Mouse (Mus musculus): ENCODE data around the gene Igfals. TPM values are rescaled to one million over a fixed set of nuclear protein-coding genes. Genes with fewer than 3 reads are reported as not detected.

The Igfals gene
- total and polyA plus RNA-seq, 2 experiments from 2014 or later = 0.18 to 0.48 TPM

DNA sequence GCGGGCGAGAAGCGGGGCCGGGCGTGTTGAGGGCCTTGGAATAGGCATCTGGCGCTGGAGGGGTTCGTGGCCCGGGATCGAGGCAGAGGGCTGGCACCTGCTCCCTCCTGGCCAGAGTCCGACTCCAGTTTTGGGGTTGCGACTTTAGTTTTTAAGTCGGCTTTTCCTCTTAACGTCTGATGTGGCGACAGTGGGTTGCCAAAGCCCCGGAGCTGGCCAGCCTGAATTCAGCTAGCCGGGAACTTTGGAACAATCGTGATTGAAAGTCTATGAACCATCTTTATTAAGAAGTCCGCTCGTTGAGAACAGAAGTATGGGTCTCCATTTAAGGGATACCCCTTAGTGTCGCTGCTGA, 15.0 kb upstream of the Igfals start:
- H3K27ac ChIP-seq (ENCODE audit: low read depth, low read length) = peak overlapping the region; percentile 64; the same call in 1 of the 2 replicates
- H3K27me3 ChIP-seq (ENCODE audit: insufficient read depth, low read length) = no peaks in the 10 kb centered on the region
- peak overlapping the region; percentile 53 for H3K9ac ChIP-seq
- no peak for TF ChIP-seq CTCF (IDR thresholded peaks at IDR 0.05; ENCODE audit: low read depth)
- peaks cover 16% of the 10 kb centered on the region; the same call in 1 of the 2 replicates for H3K4me1 ChIP-seq (ENCODE audit: insufficient read depth)
- under 1% methylated on average over 20 of the region's 20 CpGs for WGBS
- H3K9me3 ChIP-seq (ENCODE audit: low read length) = no peaks in the 10 kb centered on the region
- peaks cover 23% of the 10 kb centered on the region for H3K36me3 ChIP-seq (ENCODE audit: insufficient read depth)
- peak; percentile 27 for DNase-seq
- H3K4me2 ChIP-seq (ENCODE audit: low read depth) = peak overlapping the region; percentile 96
- H3K4me3 ChIP-seq (ENCODE audit: low read depth, low read length) = peak overlapping the region; percentile 84
- no peak for ATAC-seq

DNA sequence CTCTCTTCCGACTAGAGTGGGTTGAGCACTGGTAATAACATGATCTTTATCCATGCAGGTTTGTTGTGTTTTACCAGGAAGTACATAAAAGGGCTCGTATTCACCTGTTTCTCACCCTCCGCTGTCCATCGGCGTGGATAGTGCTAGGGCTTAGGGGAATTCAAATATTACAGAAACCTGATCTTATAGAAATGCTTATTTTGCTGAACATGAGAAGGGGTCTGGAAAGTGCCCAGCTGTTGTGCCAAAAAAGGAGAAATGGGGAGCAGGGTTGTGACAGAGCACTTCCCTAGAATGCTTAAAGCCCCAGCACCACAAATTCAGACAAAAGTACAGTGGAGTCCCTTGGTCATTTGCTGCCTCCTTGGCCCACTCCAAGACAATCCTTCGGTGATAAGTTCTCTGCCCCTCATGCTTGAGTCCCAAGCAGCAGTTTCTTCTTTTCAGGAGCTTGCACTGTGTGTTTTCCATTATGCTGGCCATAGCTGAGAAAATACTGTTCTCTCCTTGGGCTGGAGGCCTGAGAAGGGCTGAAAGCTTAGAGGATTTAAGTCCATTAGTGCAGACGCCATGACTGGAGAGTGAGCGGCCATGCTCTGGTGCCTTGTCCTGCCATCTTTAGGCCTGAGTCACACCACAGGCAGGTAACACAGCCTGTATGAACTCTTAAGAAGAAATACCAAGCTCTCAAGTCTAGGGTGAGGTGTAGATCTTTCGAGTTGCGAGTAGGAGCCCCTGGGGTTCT, 14.2 kb upstream of the Igfals start:
- Histone ChIP-seq H3K4me1 (ENCODE audit: insufficient read depth) (peaks cover 16% of the 10 kb centered on the region; the same call in 1 of the 2 replicates), H3K9ac (no peak overlapping the region), H3K4me3 (ENCODE audit: low read depth, low read length) (peak overlapping the region; percentile 84), H3K4me2 (ENCODE audit: low read depth) (peak overlapping the region; percentile 96), H3K27ac (ENCODE audit: low read depth, low read length) (no peak overlapping the region), H3K36me3 (ENCODE audit: insufficient read depth) (peaks cover 29% of the 10 kb centered on the region), H3K9me3 (ENCODE audit: low read length) (no peaks in the 10 kb centered on the region), H3K27me3 (ENCODE audit: insufficient read depth, low read length) (no peaks in the 10 kb centered on the region)
- DNase-seq = no peak
- no peak for TF ChIP-seq CTCF (IDR thresholded peaks at IDR 0.05; ENCODE audit: low read depth)
- no peak for ATAC-seq
- WGBS = 80% methylated on average over 10 of the region's 10 CpGs

- no peaks in the 10 kb centered on the region for H3K27me3 ChIP-seq (ENCODE audit: insufficient read depth, low read length)
- peaks cover 45% of the 10 kb centered on the region for H3K36me3 ChIP-seq (ENCODE audit: insufficient read depth)
- H3K27ac ChIP-seq (ENCODE audit: low read depth, low read length) = no peak overlapping the region
- H3K4me2 ChIP-seq (ENCODE audit: low read depth) = no peak overlapping the region
- TF ChIP-seq CTCF (IDR thresholded peaks at IDR 0.05; ENCODE audit: low read depth) = no peak
- 76% methylated on average over 3 of the region's 3 CpGs for WGBS
- H3K9me3 ChIP-seq (ENCODE audit: low read length) = no peaks in the 10 kb centered on the region
- no peak overlapping the region for H3K9ac ChIP-seq
- ATAC-seq (no peak), DNase-seq (no peak)
- H3K4me3 ChIP-seq (ENCODE audit: low read depth, low read length) = no peak overlapping the region
- H3K4me1 ChIP-seq (ENCODE audit: insufficient read depth) = peaks cover 4% of the 10 kb centered on the region; the same call in 1 of the 2 replicates
Observed at GRCm38 (mm10) chr17:24855838-24856464, 9.8 kb upstream of the Igfals start.

DNA sequence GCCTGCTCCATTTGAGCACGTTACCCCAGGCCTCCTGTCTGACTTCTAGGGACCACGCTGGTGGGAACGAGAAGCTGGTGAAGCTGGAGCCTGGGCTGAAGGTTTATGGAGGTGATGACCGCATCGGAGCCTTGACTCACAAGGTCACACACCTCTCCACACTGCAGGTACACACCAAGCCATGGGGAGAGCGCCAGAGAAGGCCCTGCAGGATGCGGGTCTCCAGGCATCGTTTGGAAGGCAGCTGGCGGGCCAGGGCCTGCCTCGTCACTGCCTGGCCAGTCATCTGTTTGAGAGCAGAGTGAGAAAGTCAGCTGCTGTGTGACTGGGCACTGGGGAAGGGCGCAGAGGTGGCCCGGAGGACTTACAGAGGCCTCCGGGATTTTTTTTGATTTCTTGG, 9.2 kb upstream of the Igfals start:
- Histone ChIP-seq H3K4me2 (ENCODE audit: low read depth) (no peak overlapping the region), H3K27ac (ENCODE audit: low read depth, low read length) (no peak overlapping the region), H3K9ac (no peak overlapping the region), H3K27me3 (ENCODE audit: insufficient read depth, low read length) (no peaks in the 10 kb centered on the region), H3K4me3 (ENCODE audit: low read depth, low read length) (no peak overlapping the region), H3K4me1 (ENCODE audit: insufficient read depth) (no peaks in the 10 kb centered on the region), H3K9me3 (ENCODE audit: low read length) (no peaks in the 10 kb centered on the region), H3K36me3 (ENCODE audit: insufficient read depth) (peaks cover 52% of the 10 kb centered on the region)
- DNase-seq (no peak), ATAC-seq (no peak)
- 91% methylated on average over 13 of the region's 13 CpGs for WGBS
- no peak for TF ChIP-seq CTCF (IDR thresholded peaks at IDR 0.05; ENCODE audit: low read depth)

- H3K4me3 ChIP-seq (ENCODE audit: low read depth, low read length) = no peak overlapping the region
- DNase-seq (no peak), ATAC-seq (no peak)
- no peaks in the 10 kb centered on the region for H3K27me3 ChIP-seq (ENCODE audit: insufficient read depth, low read length)
- no peaks in the 10 kb centered on the region for H3K4me1 ChIP-seq (ENCODE audit: insufficient read depth)
- no peak for TF ChIP-seq CTCF (IDR thresholded peaks at IDR 0.05; ENCODE audit: low read depth)
- no peaks in the 10 kb centered on the region for H3K9me3 ChIP-seq (ENCODE audit: low read length)
- no peak overlapping the region for H3K27ac ChIP-seq (ENCODE audit: low read depth, low read length)
- peaks cover 64% of the 10 kb centered on the region for H3K36me3 ChIP-seq (ENCODE audit: insufficient read depth)
- WGBS = 89% methylated on average over 8 of the region's 8 CpGs
- H3K4me2 ChIP-seq (ENCODE audit: low read depth) = no peak overlapping the region
- H3K9ac ChIP-seq = no peak overlapping the region
Observed at GRCm38 (mm10) chr17:24857831-24858470, 7.8 kb upstream of the Igfals start.

DNA sequence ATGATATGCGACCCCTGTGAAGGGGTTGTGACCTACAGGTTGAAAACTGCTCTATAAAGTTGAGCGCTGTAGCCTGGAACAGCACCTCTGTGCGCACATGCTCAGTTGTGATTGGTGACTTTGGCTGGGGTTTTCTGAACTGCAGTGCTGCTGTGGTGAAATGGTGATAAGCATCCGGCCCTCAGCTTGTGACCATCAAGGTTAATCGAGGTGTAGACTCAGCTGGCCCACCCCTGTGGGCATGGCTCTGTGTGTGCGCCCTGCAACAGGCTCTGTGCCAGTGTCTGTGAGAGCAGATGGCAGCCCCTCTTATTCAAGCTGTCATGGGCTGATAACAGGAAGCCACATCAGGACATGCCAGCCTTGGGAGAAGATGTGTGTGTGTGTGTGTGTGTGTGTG, 6.8 kb upstream of the Igfals start:
- no peaks in the 10 kb centered on the region for H3K4me1 ChIP-seq (ENCODE audit: insufficient read depth)
- H3K4me2 ChIP-seq (ENCODE audit: low read depth) = no peak overlapping the region
- no peak for DNase-seq
- peaks cover 65% of the 10 kb centered on the region for H3K36me3 ChIP-seq (ENCODE audit: insufficient read depth)
- TF ChIP-seq CTCF (IDR thresholded peaks at IDR 0.05; ENCODE audit: low read depth) = no peak
- peak; percentile 61 for ATAC-seq
- no peaks in the 10 kb centered on the region for H3K9me3 ChIP-seq (ENCODE audit: low read length)
- no peak overlapping the region for H3K4me3 ChIP-seq (ENCODE audit: low read depth, low read length)
- WGBS = 78% methylated on average over 6 of the region's 6 CpGs
- H3K27me3 ChIP-seq (ENCODE audit: insufficient read depth, low read length) = no peaks in the 10 kb centered on the region
- no peak overlapping the region for H3K9ac ChIP-seq
- no peak overlapping the region for H3K27ac ChIP-seq (ENCODE audit: low read depth, low read length)

- TF ChIP-seq CTCF (IDR thresholded peaks at IDR 0.05; ENCODE audit: low read depth) = no peak
Observed at GRCm38 (mm10) chr17:24860076-24860475, 5.7 kb upstream of the Igfals start.

More at GRCm38 (mm10) chr17:24860076-24860475, 5.7 kb upstream of the Igfals start:
- H3K4me1 ChIP-seq (ENCODE audit: insufficient read depth) = no peaks in the 10 kb centered on the region
- H3K27me3 ChIP-seq (ENCODE audit: insufficient read depth, low read length) = no peaks in the 10 kb centered on the region
- WGBS = 90% methylated on average over 8 of the region's 8 CpGs
- no peak for DNase-seq
- H3K4me3 ChIP-seq (ENCODE audit: low read depth, low read length) = no peak overlapping the region
- no peaks in the 10 kb centered on the region for H3K9me3 ChIP-seq (ENCODE audit: low read length)
- H3K9ac ChIP-seq = no peak overlapping the region
- no peak for ATAC-seq
- peaks cover 64% of the 10 kb centered on the region for H3K36me3 ChIP-seq (ENCODE audit: insufficient read depth)
- H3K4me2 ChIP-seq (ENCODE audit: low read depth) = no peak overlapping the region
- no peak overlapping the region for H3K27ac ChIP-seq (ENCODE audit: low read depth, low read length)

Data from forebrain, postnatal 0 days (tissue).